Mouse (Mus musculus) ES-Bruce4 (cell line): ENCODE measurements at regions not wholly inside any gene's neighbourhood (a gene's known extent, or its start where the extent isn't known, plus 50 kb on each side); places are given as distances from the start of the nearest gene placed in this dataset.

Experiments used
- CTCF ChIP-seq: IDR thresholded peaks from one replicate; pipeline ENCODE4 v1.8.1; 2011; ENCODE audit warnings: low read depth, low read length
- EP300 ChIP-seq: IDR thresholded peaks from 2 replicates; pipeline ENCODE4 v1.6.1; 2011; ENCODE audit warnings: low read depth, low read length; ENCODE audit not compliant: insufficient read depth

- TF ChIP-seq EP300 (no peak), CTCF (peak; percentile 10)
These were observed 176.6 kb downstream of the Wdr20rt start for GRCm38 (mm10) chr12:65401728-65402419.
